Mouse (Mus musculus) testis, adult 2 months (tissue): ENCODE measurements around the gene Prkce.

ENCODE experiments used
- CTCF ChIP-seq: fragments of 200-500 bp; IDR thresholded peaks from 2 replicates; pipeline ENCODE4 v1.5.1; 2012; ENCODE audit warnings: low read depth, mild to moderate bottlenecking, inconsistent platforms, low read length, moderate library complexity; ENCODE audit not compliant: control insufficient read depth, insufficient read depth, insufficient replicate concordance
- POLR2A ChIP-seq: fragments of 200-500 bp; IDR thresholded peaks from 2 replicates; pipeline ENCODE4 v1.6.1; 2012; ENCODE audit warnings: low read depth, mild to moderate bottlenecking, inconsistent platforms, low read length, moderate library complexity; ENCODE audit not compliant: control insufficient read depth

DNA sequence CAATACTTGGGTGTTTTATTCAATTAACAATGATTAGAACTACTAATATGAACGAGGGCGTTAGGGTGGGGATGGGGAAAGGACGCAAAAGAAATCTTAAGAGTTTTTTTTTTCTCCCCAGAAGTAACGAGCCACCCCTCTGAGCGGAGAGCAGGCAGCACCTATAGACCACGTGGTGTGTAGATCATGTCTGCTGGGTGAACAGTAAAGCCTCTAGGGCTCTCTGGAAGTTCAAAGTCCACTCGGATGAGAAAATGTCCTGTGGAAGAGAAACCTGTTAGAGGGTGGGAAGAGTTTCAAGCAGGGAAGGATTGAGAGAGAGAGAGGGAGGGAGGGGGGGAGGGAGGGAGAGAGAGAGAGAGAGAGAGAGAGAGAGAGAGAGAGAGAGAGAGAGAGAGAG lies 298.8 kb downstream of the Prkce start:
- TF ChIP-seq CTCF (no peak), POLR2A (no peak)
